Comparison of ENCODE assay signal across 14 mouse cellular contexts in genomic region chr19:53823847-53824246, GRCm38 (mm10).
DNase-seq lines count a peak whose midpoint lies in the region; ATAC-seq lines count a peak whose summit lies in the region.
"Had no signal": no experiment of that assay in that cellular context is flagged by ENCODE, and none has a peak within 500 bp of the region (broad histone marks: within the 10 kb centered on the region; RNA-seq: fewer than 3 reads in every experiment).

No protein-coding gene starts in this region.

- no peak for DNase-seq in heart, postnatal 14 days
- no peak for DNase-seq in cerebellum, postnatal 10 days
- no peak for DNase-seq in frontal cortex, postnatal 10 days (ENCODE audit: low spot score in 2 of 2)
- DNase-seq: cerebellum, adult 8-10 months; kidney, adult 2 months; lung, adult 2 months; midbrain, embryonic 14.5 days; thymus, postnatal 25 days had no signal

- no peaks in the 10 kb centered on the region for H3K36me3 ChIP-seq in heart, embryonic 11.5 days (ENCODE audit: control insufficient read depth, insufficient read depth, low read length)
- H3K36me3 ChIP-seq in embryonic facial prominence, embryonic 13.5 days = no peaks in the 10 kb centered on the region
- H3K36me3 ChIP-seq in heart, embryonic 15.5 days = peaks cover 10% of the 10 kb centered on the region; the same call in 1 of the 2 replicates
- H3K36me3 ChIP-seq in liver, embryonic 16.5 days (ENCODE audit: control insufficient read depth, insufficient read depth) = no peaks in the 10 kb centered on the region
- H3K36me3 ChIP-seq: hindbrain, embryonic 12.5 days had no signal

- peak overlapping the region; percentile 84 for H3K27ac ChIP-seq in heart, embryonic 11.5 days (ENCODE audit: low read depth, low read length)
- no peak overlapping the region for H3K27ac ChIP-seq in embryonic facial prominence, embryonic 13.5 days
- H3K27ac ChIP-seq in heart, embryonic 15.5 days = peak overlapping the region; percentile 75
- H3K27ac ChIP-seq in liver, embryonic 16.5 days (ENCODE audit: low read length) = peak overlapping the region; percentile 10; the same call in 1 of the 2 replicates
- H3K27ac ChIP-seq: hindbrain, embryonic 12.5 days; macrophage had no signal

- H3K9me3 ChIP-seq in heart, embryonic 11.5 days (replicated peaks; ENCODE audit: control insufficient read depth, low read length) = no peaks in the 10 kb centered on the region
- no peaks in the 10 kb centered on the region for H3K9me3 ChIP-seq in embryonic facial prominence, embryonic 13.5 days
- no peaks in the 10 kb centered on the region for H3K9me3 ChIP-seq in heart, embryonic 15.5 days (replicated peaks)
- no peaks in the 10 kb centered on the region for H3K9me3 ChIP-seq in liver, embryonic 16.5 days (replicated peaks; ENCODE audit: control insufficient read depth, low read length)
- H3K9me3 ChIP-seq: hindbrain, embryonic 12.5 days had no signal

- H3K9ac ChIP-seq in heart, embryonic 11.5 days (ENCODE audit: low read depth, low read length) = peak overlapping the region; percentile 11; the same call in 1 of the 2 replicates
- peak overlapping the region; percentile 44; the same call in 1 of the 2 replicates for H3K9ac ChIP-seq in embryonic facial prominence, embryonic 13.5 days
- peak overlapping the region; percentile 3; the same call in 1 of the 2 replicates for H3K9ac ChIP-seq in heart, embryonic 15.5 days
- 0 out of 2 replicates have a peak overlapping the region, but pooled peaks have one; percentile 24 for H3K9ac ChIP-seq in liver, embryonic 16.5 days (ENCODE audit: low read depth, low read length)

- intact Hi-C loops in heart, postnatal 14 days (cut with DNase I) = no loop called here

- no peaks in the 10 kb centered on the region for H3K27me3 ChIP-seq in heart, embryonic 11.5 days (ENCODE audit: control insufficient read depth, insufficient read depth, low read length)
- H3K27me3 ChIP-seq in embryonic facial prominence, embryonic 13.5 days = no peaks in the 10 kb centered on the region
- H3K27me3 ChIP-seq in heart, embryonic 15.5 days = no peaks in the 10 kb centered on the region
- no peaks in the 10 kb centered on the region for H3K27me3 ChIP-seq in liver, embryonic 16.5 days (ENCODE audit: control insufficient read depth, insufficient read depth, low read depth, low read length)
- H3K27me3 ChIP-seq: hindbrain, embryonic 12.5 days had no signal

- WGBS in heart, embryonic 11.5 days (ENCODE audit: insufficient replicate concordance) = 17% methylated on average over 6 of the region's 6 CpGs
- WGBS in embryonic facial prominence, embryonic 13.5 days = 43% methylated on average over 6 of the region's 6 CpGs
- 24% methylated on average over 6 of the region's 6 CpGs for WGBS in heart, embryonic 15.5 days
- WGBS in liver, embryonic 16.5 days (ENCODE audit: insufficient replicate concordance) = 53% methylated on average over 6 of the region's 6 CpGs

- no peak overlapping the region for H3K4me3 ChIP-seq in heart, embryonic 11.5 days (ENCODE audit: low read depth, low read length)
- H3K4me3 ChIP-seq in embryonic facial prominence, embryonic 13.5 days = no peak overlapping the region
- no peak overlapping the region for H3K4me3 ChIP-seq in heart, embryonic 15.5 days
- peak overlapping the region; percentile 22 for H3K4me3 ChIP-seq in liver, embryonic 16.5 days (ENCODE audit: low read depth, low read length)

- H3K4me1 ChIP-seq in heart, embryonic 11.5 days (ENCODE audit: control insufficient read depth, insufficient read depth, low read length) = peaks cover 35% of the 10 kb centered on the region
- H3K4me1 ChIP-seq in embryonic facial prominence, embryonic 13.5 days = peaks cover 3% of the 10 kb centered on the region; the same call in 1 of the 2 replicates
- peaks cover 35% of the 10 kb centered on the region for H3K4me1 ChIP-seq in heart, embryonic 15.5 days (replicated peaks)
- peaks cover 39% of the 10 kb centered on the region for H3K4me1 ChIP-seq in liver, embryonic 16.5 days (ENCODE audit: control insufficient read depth, low read depth, low read length)

- H3K4me2 ChIP-seq in heart, embryonic 11.5 days = no peak overlapping the region
- no peak overlapping the region for H3K4me2 ChIP-seq in embryonic facial prominence, embryonic 13.5 days
- no peak overlapping the region for H3K4me2 ChIP-seq in heart, embryonic 15.5 days
- H3K4me2 ChIP-seq in liver, embryonic 16.5 days (ENCODE audit: low read depth, low read length) = peak overlapping the region; percentile 31

- ATAC-seq in heart, embryonic 11.5 days (replicated peaks; ENCODE audit: insufficient number of reproducible peaks, low FRiP score, low TSS enrichment) = peak; percentile 32; the same call in 1 of the 2 replicates
- ATAC-seq in embryonic facial prominence, embryonic 13.5 days (ENCODE audit: insufficient number of reproducible peaks, insufficient read depth, low FRiP score, low TSS enrichment, low read depth) = no peak
- 0 out of 2 replicates have a peak, but pooled peaks have one; percentile 61 for ATAC-seq in heart, embryonic 15.5 days (replicated peaks; ENCODE audit: insufficient number of reproducible peaks, insufficient read depth, low FRiP score, low read depth)
- ATAC-seq in liver, embryonic 16.5 days (ENCODE audit: low read depth) = no peak

Comparison
In these comparisons a context has a peak if more than half of its experiments do, and no peak if none do; other contexts are left out.
1. ATAC-seq: peak in heart, embryonic 11.5 days (single experiment) and heart, embryonic 15.5 days (single experiment); none in embryonic facial prominence, embryonic 13.5 days (single experiment) and liver, embryonic 16.5 days (single experiment).
2. Peak in every context shown above with its lines, with median percentiles within 50 percentile points of each other: H3K9ac ChIP-seq.